Mouse (Mus musculus) adrenal gland, adult 18-20 months (tissue): ENCODE results near the gene Otud4. TPM values are rescaled to one million over a fixed set of nuclear protein-coding genes. Genes with fewer than 3 reads are reported as not detected.

Experiments
- total RNA-seq, 2 experiments: library from RNA; stranded (reverse); gene quantifications; 1 replicate in 1 of 2; 2 replicates in 1 of 2; pipeline ENCODE4 v1.2.3; 2021

Otud4 gene
- total RNA-seq, 2 experiments from 2014 or later = 37.6 to 46.8 TPM

Other genes starting within 250 kb of the Otud4 start
- gene Smad1, start 240.1 kb upstream of the Otud4 start, total RNA-seq = 10 to 100 TPM; 25.6 TPM
- gene Abce1, start 72.1 kb downstream of the Otud4 start, total RNA-seq = 10 to 100 TPM; 68.9 to 84.2 TPM
- 10 to 100 TPM in 1 of 2 experiments, 1 to 10 TPM in 1; 8.3 to 10.6 TPM for gene Anapc10, start 72.2 kb downstream of the Otud4 start, total RNA-seq